Mouse (Mus musculus): ENCODE measurements at regions not wholly inside any gene's neighbourhood (a gene's known extent, or its start where the extent isn't known, plus 50 kb on each side); places are given as distances from the start of the nearest gene placed in this dataset.

DNA sequence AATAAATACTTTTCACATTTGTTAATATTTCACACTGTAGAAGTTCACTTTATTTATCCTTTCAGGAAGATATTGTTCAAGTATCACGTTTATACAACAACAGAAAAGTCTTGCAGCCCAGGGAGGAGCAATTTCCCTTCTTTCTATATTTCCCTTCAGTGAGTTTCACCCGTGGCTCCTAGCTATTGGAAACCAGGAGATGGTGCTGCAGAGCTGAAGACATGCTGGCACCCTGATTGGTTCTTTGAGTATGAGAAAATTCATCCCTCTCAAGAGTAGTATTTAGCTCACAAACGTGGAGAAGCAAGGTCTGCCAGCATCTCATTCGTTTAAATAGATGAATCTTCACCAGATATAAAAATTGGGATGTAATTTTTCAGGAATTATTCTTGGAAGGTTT is 85.9 kb upstream of the Rxylt1 start:
- H3K4me3 ChIP-seq, result no peak overlapping the region
- no peak overlapping the region for H3K27ac ChIP-seq
- H3K27me3 ChIP-seq (ENCODE audit: poor library complexity, severe bottlenecking), result no peaks in the 10 kb centered on the region
- H3K36me3 ChIP-seq (replicated peaks), result no peaks in the 10 kb centered on the region
- no peaks in the 10 kb centered on the region for H3K4me1 ChIP-seq
- no peak for DNase-seq (ENCODE audit: extremely low spot score, low spot score)
- 35% methylated on average over 4 of the region's 4 CpGs for WGBS
- H3K9me3 ChIP-seq, result no peaks in the 10 kb centered on the region

DNA sequence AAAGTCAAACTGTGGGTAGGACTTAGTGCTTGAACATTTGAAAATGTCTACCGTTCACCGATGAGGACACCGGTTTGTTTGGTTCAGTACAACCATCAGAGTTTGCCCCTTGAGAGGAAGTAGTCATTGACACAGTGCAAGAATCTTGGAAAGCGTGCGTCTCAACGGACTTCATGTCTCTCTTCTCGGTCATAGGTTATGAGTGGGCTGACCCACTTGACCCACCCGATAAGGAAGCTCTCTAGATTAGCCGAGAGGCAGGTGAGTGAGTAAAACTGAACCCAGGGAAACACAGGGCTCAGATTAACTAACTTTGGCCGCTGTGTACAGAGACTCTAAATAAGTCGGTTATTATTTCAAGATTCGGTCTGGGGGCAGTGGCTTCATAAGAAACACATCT is 51.9 kb upstream of the Rxylt1 start:
- H3K9me3 ChIP-seq, result no peaks in the 10 kb centered on the region
- no peak overlapping the region for H3K27ac ChIP-seq
- no peaks in the 10 kb centered on the region for H3K4me1 ChIP-seq
- no peak for DNase-seq (ENCODE audit: extremely low spot score, low spot score)
- no peaks in the 10 kb centered on the region for H3K36me3 ChIP-seq (replicated peaks)
- H3K27me3 ChIP-seq (ENCODE audit: poor library complexity, severe bottlenecking), result no peaks in the 10 kb centered on the region
- H3K4me3 ChIP-seq, result no peak overlapping the region
- 96% methylated on average over 12 of the region's 12 CpGs for WGBS

DNA sequence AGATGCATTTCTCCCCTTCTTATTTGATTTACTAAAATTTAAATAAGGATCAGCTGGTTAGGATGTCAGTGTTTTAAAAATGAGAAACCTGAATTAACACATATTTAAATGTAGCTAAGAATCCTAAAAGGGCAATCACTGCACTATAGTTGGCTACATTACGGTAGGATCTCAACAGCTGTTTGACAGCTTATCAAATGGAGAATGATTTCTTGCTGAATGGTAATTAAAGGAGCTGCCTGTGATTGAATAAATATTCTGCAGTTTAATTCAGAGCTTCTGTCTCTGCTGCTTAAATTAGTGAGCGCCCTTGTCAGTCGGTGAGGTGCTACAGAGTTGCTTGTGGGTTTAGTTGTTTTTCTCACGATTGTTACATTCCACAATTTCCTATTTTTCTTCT is 51.4 kb upstream of the Rxylt1 start:
- Histone ChIP-seq H3K27ac (no peak overlapping the region), H3K4me3 (no peak overlapping the region)
- 93% methylated on average over 4 of the region's 4 CpGs for WGBS

More for the DNA sequence above, 51.4 kb upstream of the Rxylt1 start:
- no peaks in the 10 kb centered on the region for H3K4me1 ChIP-seq
- H3K36me3 ChIP-seq (replicated peaks), result no peaks in the 10 kb centered on the region
- H3K27me3 ChIP-seq (ENCODE audit: poor library complexity, severe bottlenecking), result no peaks in the 10 kb centered on the region
- H3K9me3 ChIP-seq, result no peaks in the 10 kb centered on the region
- no peak for DNase-seq (ENCODE audit: extremely low spot score, low spot score)

All from forebrain, embryonic 10.5 days (tissue).